Mouse (Mus musculus) stomach, postnatal 0 days (tissue): ENCODE measurements around the gene Gm17622. TPM values are rescaled to one million over a fixed set of nuclear protein-coding genes. Genes with fewer than 3 reads are reported as not detected.

Experiments
- ATAC-seq: fragments of 200-750 bp; cut with Nextera tagmentation; 2 replicates; pipeline ENCODE4 v1.8.0; 2017; ENCODE audit not compliant: low FRiP score, low TSS enrichment
- DNase-seq: peaks from one replicate; pipeline ENCODE4 v3.0.0-alpha.2; 2016; ENCODE audit warnings: low spot score
- H3K27ac ChIP-seq: fragments of 300-500 bp; sonication (generic); replicated peaks from 2 replicates; pipeline ENCODE4 v1.5.1; 2014; ENCODE audit warnings: mild to moderate bottlenecking, control low read depth
- H3K27me3 ChIP-seq: fragments of 300-500 bp; sonication (generic); 2 replicates; pipeline ENCODE4 v1.6.1; 2014; ENCODE audit warnings: low read length; ENCODE audit not compliant: control insufficient read depth, insufficient read depth
- H3K36me3 ChIP-seq: fragments of 300-500 bp; sonication (generic); 2 replicates; pipeline ENCODE4 v1.6.1; 2014; ENCODE audit warnings: low read length, mixed read lengths; ENCODE audit not compliant: control insufficient read depth, insufficient read depth
- H3K4me1 ChIP-seq: fragments of 300-500 bp; sonication (generic); replicated peaks from 2 replicates; pipeline ENCODE4 v1.6.1; 2014; ENCODE audit warnings: antibody characterized with exemption; ENCODE audit not compliant: control insufficient read depth, insufficient read depth
- H3K4me2 ChIP-seq: fragments of 300-500 bp; sonication (generic); replicated peaks from 2 replicates; pipeline ENCODE4 v1.6.1; 2014; ENCODE audit warnings: low read depth, mild to moderate bottlenecking, control low read depth, moderate library complexity
- H3K4me3 ChIP-seq: fragments of 300-500 bp; sonication (generic); 2 replicates; pipeline ENCODE4 v1.5.1; 2014; ENCODE audit warnings: low read depth, low read length, control low read depth
- H3K9ac ChIP-seq: fragments of 300-500 bp; sonication (generic); 2 replicates; pipeline ENCODE4 v1.6.1; 2014; ENCODE audit warnings: mild to moderate bottlenecking, low read length, control low read depth, mixed read lengths
- H3K9me3 ChIP-seq: fragments of 300-500 bp; sonication (generic); 2 replicates; pipeline ENCODE4 v1.6.1; 2016; ENCODE audit warnings: low read length; ENCODE audit not compliant: control insufficient read depth
- CTCF ChIP-seq: IDR thresholded peaks from 2 replicates; pipeline ENCODE4 v1.5.1; 2016; ENCODE audit warnings: antibody characterized with exemption, low read depth, mild to moderate bottlenecking, moderate library complexity
- EP300 ChIP-seq: optimal IDR thresholded peaks from 2 replicates; pipeline ENCODE3; 2016; ENCODE audit warnings: antibody characterized with exemption
- WGBS: fragments of 180-500 bp; shearing (Covaris S2); extraction: QIAGEN DNeasy Blood & Tissue Kit; methylation state at CpG from one replicate; pipeline ENCODE4 v1.1.7; 2014; 5-methylcytosine and 5-hydroxymethylcytosine counted together
- polyA plus RNA-seq: library from polyadenylated mRNA; unstranded; fragments of >200 nt; fragmentation: Nextera tagmentation; extraction: Ambion mirVana; gene quantifications from 2 replicates; pipeline ENCODE4 v1.2.1, GENCODE M21; 2015

Gene Gm17622
- polyA plus RNA-seq, 1 experiment from 2014 or later = not detected

- H3K27ac ChIP-seq = no peak overlapping the region
- no peaks in the 10 kb centered on the region for H3K27me3 ChIP-seq
- H3K4me2 ChIP-seq = no peak overlapping the region
- no peak for ATAC-seq
- H3K36me3 ChIP-seq = no peaks in the 10 kb centered on the region
- no peak for DNase-seq
- no peaks in the 10 kb centered on the region; the same call in 1 of the 2 replicates for H3K4me1 ChIP-seq
- H3K9me3 ChIP-seq = no peaks in the 10 kb centered on the region
- TF ChIP-seq CTCF = no peak
- TF ChIP-seq EP300 = no peak
- no peak overlapping the region for H3K4me3 ChIP-seq
- WGBS = 86% methylated on average over 2 of the region's 2 CpGs
- no peak overlapping the region for H3K9ac ChIP-seq
Measured at GRCm38 (mm10) chr13:96533742-96534141, 43.2 kb downstream of the Gm17622 start.

DNA sequence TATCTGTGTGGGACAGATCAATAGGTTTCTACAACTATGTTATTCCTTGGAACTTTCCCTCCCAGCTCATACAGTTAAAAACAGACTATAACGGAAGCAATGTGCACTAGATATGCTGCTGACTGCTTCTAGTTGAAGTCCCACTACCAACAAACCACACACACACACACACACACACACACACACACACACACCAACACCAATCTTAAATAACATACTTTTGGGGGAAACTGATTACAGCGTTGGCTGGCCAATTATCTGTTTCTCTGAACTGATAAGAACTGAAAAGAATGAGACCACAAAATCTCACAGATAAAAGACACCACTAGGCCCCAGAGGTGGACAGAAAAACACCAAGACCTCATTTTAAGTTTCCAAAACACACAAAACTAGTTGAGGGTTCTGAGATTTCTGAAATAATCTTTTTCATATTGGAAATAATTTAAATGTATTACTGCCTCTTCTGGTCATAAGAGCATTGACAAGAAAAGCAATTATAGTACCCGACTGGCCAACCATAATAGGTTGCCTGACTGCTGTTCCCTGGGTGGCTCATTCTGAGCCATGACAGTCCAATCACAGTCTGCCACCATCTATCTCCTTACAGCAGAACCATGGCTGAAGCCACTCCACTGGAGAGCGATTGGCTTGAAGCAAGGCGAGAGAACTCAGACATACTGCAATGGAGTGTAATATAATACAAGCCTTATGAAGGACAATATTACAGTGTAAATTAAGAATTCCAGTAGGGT lies 46.5 kb downstream of the Gm17622 start:
- H3K4me1 ChIP-seq = no peaks in the 10 kb centered on the region; the same call in 1 of the 2 replicates
- no peak for DNase-seq
- H3K27me3 ChIP-seq = no peaks in the 10 kb centered on the region
- 72% methylated on average over 5 of the region's 5 CpGs for WGBS
- no peak overlapping the region for H3K4me2 ChIP-seq
- no peaks in the 10 kb centered on the region for H3K36me3 ChIP-seq
- no peaks in the 10 kb centered on the region for H3K9me3 ChIP-seq
- no peak for ATAC-seq
- no peak for TF ChIP-seq EP300
- TF ChIP-seq CTCF = no peak
- no peak overlapping the region for H3K27ac ChIP-seq
- H3K4me3 ChIP-seq = no peak overlapping the region
- H3K9ac ChIP-seq = no peak overlapping the region

GRCm38 (mm10) chr13:96538103-96538502 lies 47.6 kb downstream of the Gm17622 start:
- Histone ChIP-seq H3K4me2 (no peak overlapping the region), H3K27me3 (no peaks in the 10 kb centered on the region), H3K4me1 (no peaks in the 10 kb centered on the region), H3K9ac (no peak overlapping the region), H3K27ac (no peak overlapping the region), H3K4me3 (no peak overlapping the region), H3K9me3 (no peaks in the 10 kb centered on the region), H3K36me3 (no peaks in the 10 kb centered on the region)
- WGBS = 55% methylated on average over 3 of the region's 3 CpGs
- TF ChIP-seq CTCF (no peak), EP300 (no peak)
- no peak for ATAC-seq
- no peak for DNase-seq

Other genes starting within 250 kb of the Gm17622 start
- gene Poc5, start 102.4 kb upstream of the Gm17622 start, polyA plus RNA-seq = 5.1 and 6.4 TPM in 2 replicates
- 6.8 and 7.1 TPM in 2 replicates for gene Ankdd1b, start 19.5 kb upstream of the Gm17622 start, polyA plus RNA-seq
- 4.2 and 5.0 TPM in 2 replicates for gene Polk, start 51.8 kb downstream of the Gm17622 start, polyA plus RNA-seq
- gene Col4a3bp, start 51.9 kb downstream of the Gm17622 start, polyA plus RNA-seq = 6.0 and 7.0 TPM in 2 replicates
- gene Hmgcr, start 180.2 kb downstream of the Gm17622 start, polyA plus RNA-seq = 40.9 and 41.9 TPM in 2 replicates